Mouse (Mus musculus) hematopoietic stem cell, adult 5-6 weeks (primary cell): Measurements from ENCODE around the gene Rabep2. TPM values are rescaled to one million over a fixed set of nuclear protein-coding genes. Genes with fewer than 3 reads are reported as not detected.

Experiments
- ATAC-seq, 2 experiments: fragments of 125-278 bp in 1 of 2; replicated peaks in 1 of 2; 2 replicates each; pipeline ENCODE4 v1.8.0; 2016 to 2017; ENCODE audit warnings: inconsistent platforms in 2 of 2, mild to moderate bottlenecking in 2 of 2, moderate number of reproducible peaks in 2 of 2, low read depth in 1 of 2, moderate TSS enrichment in 1 of 2; ENCODE audit not compliant: low FRiP score in 2 of 2, poor library complexity in 2 of 2, severe bottlenecking in 2 of 2, insufficient read depth in 1 of 2, low TSS enrichment in 1 of 2
- total RNA-seq: library from RNA; stranded (forward); fragments of 172-1452, 232-1000 nt; gene quantifications from 2 replicates; pipeline ENCODE4 v1.2.3, GENCODE M21; 2017

Gene Rabep2
- total RNA-seq, 1 experiment from 2014 or later = 36.4 TPM

GRCm38 (mm10) chr7:126456382-126457266 lies 28.1 kb downstream of the Rabep2 start:
- ATAC-seq = peak in 1 of 2 experiments; percentile 4; a peak in 2 of 4 replicates

- no peak for ATAC-seq
Measured at GRCm38 (mm10) chr7:126458225-126458624, 29.7 kb downstream of the Rabep2 start.

GRCm38 (mm10) chr7:126458844-126459618 lies 30.5 kb downstream of the Rabep2 start:
- ATAC-seq = no peak

- ATAC-seq = no peak
Measured at GRCm38 (mm10) chr7:126460623-126461399, 32.3 kb downstream of the Rabep2 start.

- ATAC-seq = no peak
Measured at GRCm38 (mm10) chr7:126461626-126462025, 33.1 kb downstream of the Rabep2 start.

- no peak for ATAC-seq
Measured at GRCm38 (mm10) chr7:126463004-126463403, 34.4 kb downstream of the Rabep2 start, which contains the start of gene Atp2a1. Gene Atp2a1 (minus strand): TSS chr7:126463108.

- no peak for ATAC-seq
Measured at GRCm38 (mm10) chr7:126463547-126463946, 35.0 kb downstream of the Rabep2 start.

GRCm38 (mm10) chr7:126464121-126464520 lies 35.6 kb downstream of the Rabep2 start:
- peak; percentile 72 to 81 for ATAC-seq

- ATAC-seq = no peak
Measured at GRCm38 (mm10) chr7:126464836-126465235, 36.3 kb downstream of the Rabep2 start.

GRCm38 (mm10) chr7:126465246-126466030 lies 36.9 kb downstream of the Rabep2 start:
- ATAC-seq = no peak

GRCm38 (mm10) chr7:126466116-126466515 lies 37.6 kb downstream of the Rabep2 start:
- no peak for ATAC-seq

GRCm38 (mm10) chr7:126466707-126467106 lies 38.1 kb downstream of the Rabep2 start:
- no peak for ATAC-seq

- ATAC-seq = no peak; a peak in 1 of 4 replicates
Measured at GRCm38 (mm10) chr7:126467271-126467670, 38.7 kb downstream of the Rabep2 start.

GRCm38 (mm10) chr7:126467834-126468627 lies 39.5 kb downstream of the Rabep2 start:
- ATAC-seq = no peak

GRCm38 (mm10) chr7:126470077-126470476 lies 41.5 kb downstream of the Rabep2 start:
- peak; percentile 76 to 80 for ATAC-seq

GRCm38 (mm10) chr7:126471361-126471760 lies 42.8 kb downstream of the Rabep2 start:
- ATAC-seq = no peak
